Mouse (Mus musculus) intestine, embryonic 16.5 days (tissue): ENCODE measurements around the gene Hivep3. TPM values are rescaled to one million over a fixed set of nuclear protein-coding genes. Genes with fewer than 3 reads are reported as not detected.

Experiments used
- ATAC-seq: fragments of 200-750 bp; cut with Nextera tagmentation; 2 replicates; pipeline ENCODE4 v1.8.0; 2017; ENCODE audit warnings: moderate TSS enrichment, moderate library complexity
- H3K27ac ChIP-seq: fragments of 300-500 bp; sonication (generic); 2 replicates; pipeline ENCODE4 v1.5.1; 2014; ENCODE audit warnings: mild to moderate bottlenecking, low read length
- H3K27me3 ChIP-seq: fragments of 300-500 bp; sonication (generic); replicated peaks from 2 replicates; pipeline ENCODE4 v1.6.1; 2014; ENCODE audit warnings: low read length, control low read depth, mixed read lengths; ENCODE audit not compliant: control insufficient read depth, insufficient read depth
- H3K36me3 ChIP-seq: fragments of 300-500 bp; sonication (generic); 2 replicates; pipeline ENCODE4 v1.6.1; 2014; ENCODE audit warnings: low read length, control low read depth; ENCODE audit not compliant: control insufficient read depth, insufficient read depth
- H3K4me1 ChIP-seq: fragments of 300-500 bp; sonication (generic); 2 replicates; pipeline ENCODE4 v1.6.1; 2014; ENCODE audit warnings: low read length, control low read depth, mixed read lengths; ENCODE audit not compliant: control insufficient read depth, insufficient read depth
- H3K4me2 ChIP-seq: fragments of 300-500 bp; sonication (generic); 2 replicates; pipeline ENCODE4 v1.6.1; 2014; ENCODE audit warnings: low read depth, low read length, control low read depth
- H3K4me3 ChIP-seq: fragments of 300-500 bp; sonication (generic); 2 replicates; pipeline ENCODE4 v1.5.1; 2014; ENCODE audit warnings: mild to moderate bottlenecking, low read length
- H3K9ac ChIP-seq: fragments of 300-500 bp; sonication (generic); 2 replicates; pipeline ENCODE4 v1.6.1; 2014; ENCODE audit warnings: low read depth, low read length
- H3K9me3 ChIP-seq: fragments of 300-500 bp; sonication (generic); 2 replicates; pipeline ENCODE4 v1.6.1; 2016; ENCODE audit warnings: low read length, control low read depth; ENCODE audit not compliant: control insufficient read depth
- WGBS: fragments of 180-500 bp; shearing (Covaris S2); extraction: QIAGEN DNeasy Blood & Tissue Kit; methylation state at CpG from one replicate; pipeline ENCODE4 v1.1.7; 2014; 5-methylcytosine and 5-hydroxymethylcytosine counted together
- polyA plus RNA-seq: library from polyadenylated mRNA; unstranded; fragments of >200 nt; fragmentation: Nextera tagmentation; extraction: Ambion mirVana; gene quantifications from 2 replicates; pipeline ENCODE4 v1.2.1, GENCODE M21; 2015

The Hivep3 gene
- polyA plus RNA-seq, 1 experiment from 2014 or later, result 4.4 TPM

DNA sequence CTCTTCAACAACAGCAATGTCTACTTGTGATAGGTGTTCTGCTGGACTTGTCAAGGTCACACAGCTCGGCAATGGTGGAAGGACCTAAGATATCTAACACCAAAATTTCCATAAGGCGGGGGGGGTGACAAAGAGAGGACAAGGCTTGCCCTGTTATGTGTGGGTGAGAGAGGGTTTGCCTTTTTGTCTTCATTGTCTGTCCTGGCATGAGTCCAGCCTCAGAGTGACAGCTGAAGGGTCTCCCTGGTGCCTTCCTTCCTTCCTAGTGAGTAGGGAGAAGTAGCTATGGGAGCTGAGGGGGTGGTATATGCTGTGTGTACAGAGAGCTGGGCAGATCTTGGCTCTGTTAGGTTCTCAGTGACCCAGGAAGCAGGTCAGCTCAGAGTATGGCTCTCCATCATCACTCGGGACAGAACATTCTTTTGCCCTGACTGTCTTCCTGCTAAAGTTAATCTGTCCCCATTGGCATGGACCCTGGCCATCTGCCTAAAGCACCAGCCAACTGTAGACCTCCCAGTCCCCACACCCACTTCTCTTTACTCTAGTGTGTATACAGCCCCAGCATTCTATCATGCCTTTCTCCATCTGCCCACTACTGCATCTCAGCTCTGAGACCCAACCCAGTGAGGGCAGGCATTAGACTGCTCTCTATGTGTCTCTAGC is 255.6 kb downstream of the Hivep3 start:
- ATAC-seq, result no peak
- no peak overlapping the region for H3K27ac ChIP-seq
- H3K4me2 ChIP-seq, result no peak overlapping the region
- H3K9me3 ChIP-seq, result no peaks in the 10 kb centered on the region
- H3K9ac ChIP-seq, result no peak overlapping the region
- H3K36me3 ChIP-seq, result no peaks in the 10 kb centered on the region
- no peak overlapping the region for H3K4me3 ChIP-seq
- H3K4me1 ChIP-seq, result no peaks in the 10 kb centered on the region
- WGBS, result 67% methylated on average over 3 of the region's 3 CpGs
- H3K27me3 ChIP-seq, result no peaks in the 10 kb centered on the region

- ATAC-seq, result no peak
- H3K4me2 ChIP-seq, result no peak overlapping the region
- no peak overlapping the region for H3K27ac ChIP-seq
- H3K9ac ChIP-seq, result no peak overlapping the region
- H3K9me3 ChIP-seq, result no peaks in the 10 kb centered on the region
- no peak overlapping the region for H3K4me3 ChIP-seq
- H3K4me1 ChIP-seq, result no peaks in the 10 kb centered on the region
- no peaks in the 10 kb centered on the region for H3K36me3 ChIP-seq
- 76% methylated on average over 3 of the region's 3 CpGs for WGBS
- no peaks in the 10 kb centered on the region for H3K27me3 ChIP-seq
Measured at GRCm38 (mm10) chr4:119990346-119990745, 256.8 kb downstream of the Hivep3 start.

DNA sequence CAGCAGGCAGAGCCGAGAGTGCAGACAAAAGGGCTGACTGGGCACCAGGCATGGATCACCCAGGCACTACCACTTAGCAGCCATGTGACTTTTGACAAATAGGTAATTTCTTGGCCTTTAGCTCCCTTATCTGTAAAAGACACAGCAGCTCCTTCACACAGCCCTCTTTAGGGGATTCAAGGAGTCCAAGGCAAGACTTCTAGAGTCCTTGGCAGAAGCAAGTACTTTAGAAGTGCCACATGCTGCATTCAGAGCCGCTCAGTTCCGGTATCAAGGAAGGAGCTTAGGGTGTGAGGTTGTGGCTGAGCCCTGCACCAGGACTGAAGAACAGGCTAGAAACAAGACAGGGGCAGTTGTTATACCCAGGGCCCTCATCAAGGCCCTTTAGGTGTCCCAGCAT is 257.3 kb downstream of the Hivep3 start:
- no peaks in the 10 kb centered on the region for H3K36me3 ChIP-seq
- no peak overlapping the region for H3K4me3 ChIP-seq
- no peaks in the 10 kb centered on the region for H3K4me1 ChIP-seq
- no peak overlapping the region for H3K4me2 ChIP-seq
- no peak for ATAC-seq
- H3K27ac ChIP-seq, result no peak overlapping the region
- no peak overlapping the region for H3K9ac ChIP-seq
- H3K27me3 ChIP-seq, result no peaks in the 10 kb centered on the region
- 84% methylated on average over 3 of the region's 3 CpGs for WGBS
- no peaks in the 10 kb centered on the region for H3K9me3 ChIP-seq

DNA sequence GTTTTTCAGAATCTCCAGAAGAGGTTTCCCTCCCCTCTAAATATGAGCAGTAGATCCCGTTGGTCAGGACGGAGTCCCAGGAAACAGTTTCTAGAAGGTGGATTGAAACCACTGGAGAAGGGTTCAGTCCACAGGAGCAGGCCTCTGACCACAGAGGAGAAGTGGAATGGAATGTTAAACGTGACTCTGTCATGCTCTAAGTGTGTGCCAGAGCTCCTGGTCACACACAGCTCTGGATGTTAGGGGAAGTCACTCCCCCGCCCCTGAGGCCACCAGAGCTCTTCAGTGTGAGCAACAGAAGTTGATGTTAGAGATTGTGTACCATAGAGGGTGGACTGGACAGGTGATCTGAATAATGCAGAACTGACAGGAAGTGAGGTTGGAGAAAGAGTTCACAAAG is 258.2 kb downstream of the Hivep3 start:
- H3K36me3 ChIP-seq, result no peaks in the 10 kb centered on the region
- WGBS, result 57% methylated on average over 4 of the region's 4 CpGs
- no peak overlapping the region for H3K4me2 ChIP-seq
- H3K27me3 ChIP-seq, result no peaks in the 10 kb centered on the region
- no peak for ATAC-seq
- no peak overlapping the region for H3K27ac ChIP-seq
- H3K9me3 ChIP-seq, result no peaks in the 10 kb centered on the region
- H3K9ac ChIP-seq, result no peak overlapping the region
- H3K4me3 ChIP-seq, result no peak overlapping the region
- no peaks in the 10 kb centered on the region for H3K4me1 ChIP-seq

- no peak for ATAC-seq
- no peak overlapping the region for H3K4me3 ChIP-seq
- H3K9ac ChIP-seq, result no peak overlapping the region
- no peaks in the 10 kb centered on the region for H3K36me3 ChIP-seq
- no peaks in the 10 kb centered on the region for H3K9me3 ChIP-seq
- H3K27me3 ChIP-seq, result no peaks in the 10 kb centered on the region
- no peak overlapping the region for H3K27ac ChIP-seq
- H3K4me2 ChIP-seq, result no peak overlapping the region
- 87% methylated on average over 1 of the region's 1 CpGs for WGBS
- no peaks in the 10 kb centered on the region for H3K4me1 ChIP-seq
Measured at GRCm38 (mm10) chr4:119996377-119996776, 262.8 kb downstream of the Hivep3 start.

DNA sequence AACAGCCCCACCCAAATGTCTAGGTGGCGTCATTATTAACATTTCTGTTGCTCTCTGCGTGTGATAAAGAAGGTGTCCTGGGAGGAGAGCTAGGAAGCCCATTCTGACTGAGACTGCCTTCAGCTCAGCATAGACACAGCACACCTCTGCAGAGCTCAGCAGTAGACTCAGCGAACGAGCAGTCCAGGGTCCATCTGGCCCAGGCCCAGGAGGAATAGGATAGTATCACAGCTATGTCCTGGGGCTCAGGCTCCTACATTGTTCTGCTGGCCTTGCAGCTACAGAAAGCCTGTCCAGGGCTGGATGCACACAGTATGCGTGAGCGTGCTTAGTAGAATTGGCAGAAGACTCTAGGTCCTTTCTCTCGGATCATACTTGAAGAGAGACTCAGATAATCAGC is 263.8 kb downstream of the Hivep3 start:
- no peak for ATAC-seq
- Histone ChIP-seq H3K27me3 (no peaks in the 10 kb centered on the region), H3K27ac (no peak overlapping the region), H3K36me3 (no peaks in the 10 kb centered on the region), H3K4me2 (no peak overlapping the region), H3K4me1 (no peaks in the 10 kb centered on the region), H3K4me3 (no peak overlapping the region), H3K9ac (no peak overlapping the region), H3K9me3 (no peaks in the 10 kb centered on the region)
- 85% methylated on average over 7 of the region's 7 CpGs for WGBS

DNA sequence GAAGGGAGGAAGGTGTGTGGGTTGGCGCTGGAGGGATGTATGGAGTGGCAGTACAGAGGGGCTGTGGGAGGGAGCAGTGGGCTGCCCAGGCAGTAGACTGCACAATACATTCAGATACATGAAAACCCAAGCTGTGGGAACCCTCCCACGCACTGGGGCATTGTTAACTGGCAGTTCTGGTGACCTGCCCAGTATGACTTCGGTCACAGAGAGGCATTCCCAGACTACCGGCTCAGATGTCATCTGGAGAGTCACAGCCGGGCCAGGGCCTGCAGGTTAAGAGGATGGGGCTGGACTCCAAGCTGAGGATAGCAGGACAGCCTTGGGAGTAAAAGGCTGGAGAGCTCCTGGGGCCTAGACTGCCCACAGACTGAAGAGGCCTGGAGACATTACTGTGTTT is 265.3 kb downstream of the Hivep3 start:
- no peak overlapping the region for H3K27ac ChIP-seq
- no peak overlapping the region for H3K4me2 ChIP-seq
- no peak overlapping the region for H3K9ac ChIP-seq
- WGBS, result 70% methylated on average over 5 of the region's 5 CpGs
- H3K4me1 ChIP-seq, result no peaks in the 10 kb centered on the region
- no peak for ATAC-seq
- H3K27me3 ChIP-seq, result no peaks in the 10 kb centered on the region
- H3K9me3 ChIP-seq, result no peaks in the 10 kb centered on the region
- no peaks in the 10 kb centered on the region for H3K36me3 ChIP-seq
- H3K4me3 ChIP-seq, result no peak overlapping the region

DNA sequence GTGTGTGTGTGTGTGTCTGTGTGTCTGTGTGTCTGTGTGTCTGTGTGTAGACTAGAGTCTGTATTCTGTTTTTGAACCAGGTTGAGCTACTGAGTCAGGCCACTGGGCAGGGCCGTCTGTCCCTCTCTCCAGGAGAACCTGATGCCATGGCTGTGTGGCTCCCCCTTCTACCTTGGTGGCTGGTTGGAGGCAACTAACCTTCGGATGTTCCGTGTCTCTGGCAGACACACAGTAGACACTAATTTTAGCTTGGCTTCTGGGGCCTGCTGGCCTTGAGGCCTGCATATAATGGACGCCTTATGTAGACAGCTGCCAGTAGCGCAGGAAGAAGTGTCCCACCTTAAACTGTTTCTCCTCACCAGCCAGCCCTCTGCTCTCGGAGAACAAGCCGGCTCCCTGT is 267.3 kb downstream of the Hivep3 start:
- H3K4me2 ChIP-seq, result no peak overlapping the region
- no peaks in the 10 kb centered on the region for H3K36me3 ChIP-seq
- no peaks in the 10 kb centered on the region for H3K9me3 ChIP-seq
- H3K4me3 ChIP-seq, result no peak overlapping the region
- no peak overlapping the region for H3K27ac ChIP-seq
- WGBS, result 54% methylated on average over 7 of the region's 7 CpGs
- ATAC-seq, result no peak
- no peak overlapping the region for H3K9ac ChIP-seq
- H3K27me3 ChIP-seq, result no peaks in the 10 kb centered on the region
- no peaks in the 10 kb centered on the region for H3K4me1 ChIP-seq

DNA sequence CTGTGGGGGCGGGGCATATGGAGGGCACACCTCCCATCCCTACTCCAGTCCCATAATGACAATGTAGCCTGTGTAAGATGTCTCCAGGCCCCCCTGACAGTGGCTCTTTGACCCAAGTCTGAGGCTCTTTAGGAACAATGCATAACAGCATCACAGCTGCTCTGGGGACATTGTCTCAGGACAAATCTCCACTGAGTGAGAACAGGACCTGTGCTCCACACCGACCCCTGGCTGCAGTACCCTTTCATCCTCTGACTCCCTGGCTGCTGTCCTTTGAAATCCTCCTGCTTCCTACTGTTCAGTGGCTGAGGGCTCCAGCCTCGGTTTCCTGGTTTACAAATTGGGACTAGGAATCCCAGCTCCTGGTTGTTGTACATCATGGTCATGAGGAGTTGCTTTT is 269.4 kb downstream of the Hivep3 start:
- Histone ChIP-seq H3K27ac (no peak overlapping the region), H3K4me2 (no peak overlapping the region), H3K4me3 (no peak overlapping the region), H3K9me3 (no peaks in the 10 kb centered on the region), H3K36me3 (no peaks in the 10 kb centered on the region), H3K9ac (no peak overlapping the region), H3K27me3 (no peaks in the 10 kb centered on the region), H3K4me1 (no peaks in the 10 kb centered on the region)
- 44% methylated on average over 3 of the region's 3 CpGs for WGBS
- no peak for ATAC-seq

DNA sequence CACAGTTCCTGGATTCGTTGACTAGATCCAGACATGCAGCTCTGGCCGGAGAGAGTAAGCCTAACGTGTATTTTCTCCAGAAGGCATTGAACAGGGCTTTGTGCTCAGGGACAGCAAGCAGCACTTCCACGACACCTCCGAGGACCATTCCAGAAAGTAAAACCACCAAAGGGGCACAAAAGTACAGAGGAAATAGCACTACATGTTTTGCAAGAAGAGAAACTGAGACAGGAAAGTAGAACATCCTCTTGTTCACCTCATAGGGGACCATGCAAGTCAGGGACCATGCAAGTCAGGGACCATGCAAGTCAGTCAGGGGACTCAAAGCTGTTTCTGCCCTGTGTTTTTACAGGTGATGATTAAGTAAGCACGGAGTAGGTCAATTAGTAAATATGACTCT is 272.5 kb downstream of the Hivep3 start:
- Histone ChIP-seq H3K27me3 (no peaks in the 10 kb centered on the region), H3K4me3 (no peak overlapping the region), H3K9ac (no peak overlapping the region), H3K4me1 (no peaks in the 10 kb centered on the region), H3K4me2 (no peak overlapping the region), H3K9me3 (no peaks in the 10 kb centered on the region), H3K27ac (no peak overlapping the region), H3K36me3 (no peaks in the 10 kb centered on the region)
- ATAC-seq, result no peak
- 66% methylated on average over 6 of the region's 6 CpGs for WGBS
